Mouse (Mus musculus) B cell, adult 2 months (primary cell): Measurements from ENCODE around the gene Dars.

Experiments
- DNase-seq, 2 experiments: peaks; one replicate each; pipeline ENCODE4 v3.0.0; 2022

Dars gene

GRCm38 (mm10) chr1:128330313-128330712 lies 86.9 kb downstream of the Dars start:
- DNase-seq: no peak

GRCm38 (mm10) chr1:128328218-128328617 lies 89.0 kb downstream of the Dars start, which contains the start of gene Lct:
Gene Lct (minus strand): TSS chr1:128328318.
- no peak for DNase-seq

- no peak for DNase-seq
Observed at GRCm38 (mm10) chr1:128327165-128327564, 90.0 kb downstream of the Dars start.

GRCm38 (mm10) chr1:128324776-128325175 lies 92.4 kb downstream of the Dars start:
- no peak for DNase-seq

- no peak for DNase-seq
Observed at GRCm38 (mm10) chr1:128323026-128323643, 94.0 kb downstream of the Dars start.

GRCm38 (mm10) chr1:128319266-128319665 lies 97.9 kb downstream of the Dars start:
- peak; percentile 42 to 63 for DNase-seq

- peak; percentile 15 to 18 for DNase-seq
Observed at GRCm38 (mm10) chr1:128314665-128315064, 102.5 kb downstream of the Dars start.
